Mouse (Mus musculus) 416B (cell line): ENCODE results near the gene Rnf141.

Experiments used
- DNase-seq: peaks from one replicate; pipeline ENCODE4 v3.0.0; 2011; ENCODE audit warnings: low read depth

The Rnf141 gene

GRCm38 (mm10) chr7:110843916-110844874 is at the start of gene Rnf141:
Gene Rnf141 (minus strand): TSS chr7:110844457.
- peak; percentile 94 for DNase-seq

- no peak for DNase-seq
Observed at GRCm38 (mm10) chr7:110891501-110891986, 47.3 kb upstream of the Rnf141 start.

GRCm38 (mm10) chr7:110881746-110882333 is 37.6 kb upstream of the Rnf141 start:
- no peak for DNase-seq

- no peak for DNase-seq
Observed at GRCm38 (mm10) chr7:110878028-110878427, 33.8 kb upstream of the Rnf141 start.

- DNase-seq = no peak
Observed at GRCm38 (mm10) chr7:110876965-110877364, 32.7 kb upstream of the Rnf141 start.

- DNase-seq = no peak
Observed at GRCm38 (mm10) chr7:110868807-110869206, 24.6 kb upstream of the Rnf141 start.

- DNase-seq = no peak
Observed at GRCm38 (mm10) chr7:110867116-110867515, 22.9 kb upstream of the Rnf141 start.

GRCm38 (mm10) chr7:110866021-110866420 is 21.8 kb upstream of the Rnf141 start:
- DNase-seq = no peak

GRCm38 (mm10) chr7:110865570-110865969 is 21.3 kb upstream of the Rnf141 start:
- no peak for DNase-seq

- no peak for DNase-seq
Observed at GRCm38 (mm10) chr7:110865038-110865437, 20.8 kb upstream of the Rnf141 start.

- no peak for DNase-seq
Observed at GRCm38 (mm10) chr7:110862751-110863289, 18.6 kb upstream of the Rnf141 start, which contains the start of gene Lyve1. Gene Lyve1 (minus strand): TSS chr7:110863239.

- peak; percentile 31 for DNase-seq
Observed at GRCm38 (mm10) chr7:110860129-110860528, 15.9 kb upstream of the Rnf141 start.

- DNase-seq = no peak
Observed at GRCm38 (mm10) chr7:110855604-110856003, 11.3 kb upstream of the Rnf141 start.

- DNase-seq = no peak
Observed at GRCm38 (mm10) chr7:110854927-110855546, 10.8 kb upstream of the Rnf141 start.

- DNase-seq = no peak
Observed at GRCm38 (mm10) chr7:110854519-110854918, 10.3 kb upstream of the Rnf141 start.

- no peak for DNase-seq
Observed at GRCm38 (mm10) chr7:110853611-110854010, 9.4 kb upstream of the Rnf141 start.

GRCm38 (mm10) chr7:110851541-110852203 is 7.4 kb upstream of the Rnf141 start:
- no peak for DNase-seq

- peak; percentile 84 for DNase-seq
Observed at GRCm38 (mm10) chr7:110848371-110848770, 4.1 kb upstream of the Rnf141 start.

- DNase-seq = no peak
Observed at GRCm38 (mm10) chr7:110847321-110847720, 3.1 kb upstream of the Rnf141 start.

GRCm38 (mm10) chr7:110840332-110840731 is 3.9 kb downstream of the Rnf141 start:
- peak; percentile 74 for DNase-seq

- DNase-seq = peak; percentile 72
Observed at GRCm38 (mm10) chr7:110834522-110834921, 9.7 kb downstream of the Rnf141 start.

- no peak for DNase-seq
Observed at GRCm38 (mm10) chr7:110834018-110834417, 10.2 kb downstream of the Rnf141 start.
